Mouse (Mus musculus) R1 (cell line): ENCODE measurements at regions not wholly inside any gene's neighbourhood (a gene's known extent, or its start where the extent isn't known, plus 50 kb on each side); places are given as distances from the start of the nearest gene placed in this dataset.

Experiments used
- DNase-seq: peaks from one replicate; pipeline ENCODE4 v3.0.0-alpha.2; 2018; ENCODE audit warnings: low read depth, low spot score

GRCm38 (mm10) chr4:87501791-87502190 is 271.5 kb upstream of the Slc24a2 start:
- no peak for DNase-seq

- no peak for DNase-seq
These were observed 270.2 kb upstream of the Slc24a2 start for GRCm38 (mm10) chr4:87500441-87500840.

- DNase-seq, result no peak
These were observed 257.5 kb upstream of the Slc24a2 start for GRCm38 (mm10) chr4:87487798-87488197.

GRCm38 (mm10) chr4:87475537-87475936 is 245.3 kb upstream of the Slc24a2 start:
- no peak for DNase-seq

GRCm38 (mm10) chr4:87473331-87474039 is 243.2 kb upstream of the Slc24a2 start:
- DNase-seq, result peak; percentile 37

GRCm38 (mm10) chr4:87472787-87473186 is 242.5 kb upstream of the Slc24a2 start:
- peak; percentile 91 for DNase-seq

- no peak for DNase-seq
These were observed 241.1 kb upstream of the Slc24a2 start for GRCm38 (mm10) chr4:87471385-87471784.

- no peak for DNase-seq
These were observed 237.3 kb upstream of the Slc24a2 start for GRCm38 (mm10) chr4:87467600-87467999.

- DNase-seq, result no peak
These were observed 236.7 kb upstream of the Slc24a2 start for GRCm38 (mm10) chr4:87467018-87467417.

- no peak for DNase-seq
These were observed 231.1 kb upstream of the Slc24a2 start for GRCm38 (mm10) chr4:87461181-87461912.

- peak; percentile 17 for DNase-seq
These were observed 225.7 kb upstream of the Slc24a2 start for GRCm38 (mm10) chr4:87455863-87456578.

- DNase-seq, result no peak
These were observed 221.8 kb upstream of the Slc24a2 start for GRCm38 (mm10) chr4:87452122-87452521.

- no peak for DNase-seq
These were observed 221.0 kb upstream of the Slc24a2 start for GRCm38 (mm10) chr4:87451251-87451650.

- no peak for DNase-seq
These were observed 218.1 kb upstream of the Slc24a2 start for GRCm38 (mm10) chr4:87448338-87448737.

GRCm38 (mm10) chr4:87446856-87447255 is 216.6 kb upstream of the Slc24a2 start:
- DNase-seq, result no peak

GRCm38 (mm10) chr4:87434136-87434535 is 203.9 kb upstream of the Slc24a2 start:
- DNase-seq, result no peak

GRCm38 (mm10) chr4:87428374-87428773 is 198.1 kb upstream of the Slc24a2 start:
- DNase-seq, result peak; percentile 20

GRCm38 (mm10) chr4:87424066-87424465 is 193.8 kb upstream of the Slc24a2 start:
- DNase-seq, result no peak

GRCm38 (mm10) chr4:87422588-87422987 is 192.3 kb upstream of the Slc24a2 start:
- DNase-seq, result no peak

- DNase-seq, result peak; percentile 10
These were observed 173.1 kb upstream of the Slc24a2 start for GRCm38 (mm10) chr4:87403354-87403753.

GRCm38 (mm10) chr4:87402173-87402556 is 171.9 kb upstream of the Slc24a2 start:
- peak; percentile 6 for DNase-seq
